Mouse (Mus musculus): Measurements from ENCODE around the gene Tex2.
"Not testable (repeated sequence)": the region's sequence is repeated elsewhere in the genome, so short reads cannot be mapped to it uniquely, and the experiment has no call there.

Tex2 gene

DNA sequence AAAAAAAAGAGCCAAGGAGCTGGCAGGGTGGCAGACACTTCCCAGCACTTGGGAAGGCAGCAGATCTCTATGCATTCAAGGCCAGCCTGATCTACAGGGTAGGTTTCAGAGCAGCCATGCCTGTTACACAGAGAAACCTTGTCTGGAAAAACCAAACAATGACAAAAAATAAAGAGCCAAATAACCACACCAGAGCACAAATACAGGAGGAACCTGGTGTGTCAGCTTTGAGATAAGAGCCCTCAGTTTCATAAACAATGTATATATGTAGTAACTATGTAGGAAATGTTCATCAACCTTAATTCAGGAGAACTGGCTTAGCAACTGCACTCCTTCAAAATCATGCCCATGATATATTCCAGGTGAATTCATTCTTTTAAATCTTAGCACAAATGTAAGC is 109.1 kb downstream of the Tex2 start:
- DNase-seq (ENCODE audit: low spot score), result no peak

- no peak for DNase-seq (ENCODE audit: low spot score)
These were observed 109.9 kb downstream of the Tex2 start for GRCm38 (mm10) chr11:106503425-106503717.

- DNase-seq (ENCODE audit: low spot score), result no peak
These were observed 110.4 kb downstream of the Tex2 start for GRCm38 (mm10) chr11:106502631-106503424.

GRCm38 (mm10) chr11:106502159-106502505 is 111.1 kb downstream of the Tex2 start:
- DNase-seq (ENCODE audit: low spot score), result no peak

DNA sequence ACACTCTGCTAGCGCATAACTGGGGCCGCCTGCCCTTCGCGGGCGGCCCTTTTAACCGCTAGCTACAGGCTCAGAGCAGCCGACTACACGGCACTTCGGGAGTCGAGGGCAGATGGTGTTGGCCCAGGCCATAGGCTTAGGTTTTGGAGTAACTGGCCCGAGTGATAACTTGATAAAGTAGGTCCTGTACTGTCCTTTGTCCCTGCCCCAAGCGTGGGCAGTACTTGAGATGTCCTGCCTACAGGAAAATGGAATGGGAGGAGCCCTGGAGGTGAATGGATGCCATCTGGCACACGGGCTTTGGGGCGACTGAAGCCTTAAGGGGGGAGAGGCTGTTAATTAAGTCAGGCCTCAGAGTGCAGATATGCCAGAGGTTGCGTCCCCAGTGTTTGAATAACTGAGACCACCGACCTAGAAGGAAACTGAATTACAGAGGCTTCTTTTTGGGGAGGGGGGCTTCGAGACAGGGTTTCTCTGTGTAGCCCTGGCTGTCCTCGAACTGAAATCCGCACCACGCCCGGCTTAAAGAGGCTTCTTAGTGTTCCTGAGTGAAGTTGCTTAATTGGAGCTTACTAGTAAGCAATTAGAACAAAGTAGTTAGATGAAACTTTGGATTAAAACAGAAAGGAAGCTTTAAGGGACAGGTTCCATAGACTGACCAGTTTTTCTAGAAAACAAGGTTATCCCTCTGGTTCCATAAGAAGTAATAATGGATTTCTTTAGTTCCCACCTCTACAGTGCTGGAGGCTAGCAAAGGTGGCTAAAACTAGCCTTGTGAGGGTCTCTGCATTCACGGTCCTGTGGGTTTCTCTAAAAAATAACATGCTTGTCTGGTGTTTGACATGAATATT is 111.7 kb downstream of the Tex2 start:
- DNase-seq (ENCODE audit: low spot score), result peak; percentile 57

- DNase-seq (ENCODE audit: low spot score), result peak; percentile 76
These were observed 112.6 kb downstream of the Tex2 start for GRCm38 (mm10) chr11:106500393-106501307.

DNA sequence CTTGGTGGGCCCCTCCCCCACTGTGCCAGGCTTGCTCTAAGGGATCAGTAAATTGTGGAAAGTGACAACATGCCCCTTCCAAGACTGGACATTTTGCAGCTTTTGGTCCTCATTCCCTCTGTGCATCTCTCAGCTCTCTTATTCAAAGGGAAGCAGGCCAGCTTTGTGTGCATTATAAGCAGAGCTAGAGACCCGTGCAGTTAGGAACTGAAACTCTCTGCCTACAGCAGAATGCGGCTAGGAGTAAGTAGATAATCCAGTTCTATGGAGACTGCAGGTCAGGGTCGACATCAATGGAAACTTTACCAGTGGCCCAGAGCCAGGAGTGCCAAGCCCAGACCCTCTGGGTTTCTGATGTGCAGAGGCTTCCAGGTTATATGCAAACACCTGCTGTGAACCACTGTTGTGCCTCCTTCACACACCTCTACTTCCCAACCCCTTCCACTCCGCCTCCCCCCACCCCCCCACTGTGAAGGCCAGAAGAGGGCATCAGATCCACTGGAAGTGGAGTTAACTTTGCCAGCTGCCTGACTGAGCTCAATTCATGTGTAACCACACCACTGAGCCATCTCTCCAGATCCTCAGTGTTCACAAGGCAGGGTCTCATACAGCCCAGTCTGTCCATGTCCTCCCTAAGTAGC is 114.4 kb downstream of the Tex2 start:
- no peak for DNase-seq (ENCODE audit: low spot score)

DNA sequence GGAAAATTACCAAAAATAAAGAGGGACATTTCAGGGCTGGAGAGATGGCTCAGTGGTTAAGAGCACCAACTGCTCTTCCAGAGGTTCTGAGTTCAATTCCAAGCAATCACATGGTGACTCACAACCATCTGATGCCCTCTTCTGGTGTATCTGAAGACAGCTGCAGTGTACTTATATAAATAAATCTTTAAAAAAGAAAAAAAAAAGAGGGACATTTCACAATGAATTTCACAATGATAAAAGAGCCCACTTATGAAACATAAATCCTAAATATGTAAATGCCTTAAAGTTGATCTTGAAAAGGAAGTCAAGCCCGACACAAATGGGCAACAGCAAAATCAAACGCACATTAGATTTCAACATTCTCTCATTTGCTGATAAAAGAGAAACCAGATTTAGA is 115.3 kb downstream of the Tex2 start:
- no peak for DNase-seq (ENCODE audit: low spot score)

DNA sequence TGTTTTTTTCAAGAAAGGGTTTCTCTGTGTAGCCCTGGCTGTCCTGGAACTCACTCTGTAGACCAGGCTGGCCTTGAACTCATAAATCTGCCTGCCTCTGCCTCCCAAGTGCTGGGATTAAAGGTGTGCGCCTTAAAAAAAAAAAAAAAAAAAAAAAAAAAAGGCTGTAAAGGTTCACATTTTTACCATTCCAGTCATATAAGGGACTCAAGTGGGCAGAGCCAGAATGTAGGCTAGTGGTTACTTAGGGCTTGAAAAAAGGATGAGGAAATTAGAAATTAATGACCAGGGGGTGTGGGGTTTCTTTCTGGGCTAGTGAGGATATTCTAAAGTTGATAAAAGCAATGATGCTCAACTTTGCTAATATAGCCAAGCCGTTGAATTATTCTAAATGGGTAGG is 116.2 kb downstream of the Tex2 start:
- DNase-seq (ENCODE audit: low spot score), result not testable (repeated sequence)

DNA sequence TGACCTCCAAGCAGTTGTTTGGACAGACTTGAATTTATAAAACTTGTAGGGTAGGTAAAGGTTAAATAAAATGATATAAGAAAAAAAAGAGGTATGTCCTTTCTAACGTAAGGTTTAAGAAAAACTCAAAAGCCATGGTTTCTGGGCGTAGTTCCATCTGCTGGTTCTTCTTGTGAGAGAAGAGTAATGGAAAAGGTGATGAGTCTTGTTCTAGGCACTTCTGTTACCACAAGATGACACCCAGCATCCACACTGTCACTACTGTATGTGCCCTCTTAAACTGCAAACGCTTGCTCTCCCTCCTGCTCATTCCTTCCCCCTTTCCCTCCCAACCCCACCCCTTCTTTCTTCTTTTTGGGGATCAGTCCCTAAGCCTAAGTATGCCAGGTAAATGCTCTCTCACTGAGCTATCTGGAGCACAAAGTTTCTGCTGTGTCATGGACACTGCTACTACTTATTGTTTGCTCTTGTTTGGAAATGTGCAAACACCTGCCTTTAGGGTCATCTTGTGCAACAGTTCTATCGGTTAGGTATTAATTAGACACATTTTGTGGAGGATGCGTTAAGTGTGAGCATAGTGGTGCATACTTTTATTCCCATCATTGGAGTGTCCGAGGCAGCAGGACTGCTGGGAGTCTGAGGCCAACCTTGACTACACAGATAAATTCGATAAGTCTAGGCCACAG is 120.1 kb downstream of the Tex2 start:
- DNase-seq (ENCODE audit: low spot score), result no peak

- peak; percentile 16 for DNase-seq (ENCODE audit: low spot score)
These were observed 121.8 kb downstream of the Tex2 start for GRCm38 (mm10) chr11:106491393-106491792.

- not testable (repeated sequence) for DNase-seq (ENCODE audit: low spot score)
These were observed 122.6 kb downstream of the Tex2 start for GRCm38 (mm10) chr11:106490600-106490999.

DNA sequence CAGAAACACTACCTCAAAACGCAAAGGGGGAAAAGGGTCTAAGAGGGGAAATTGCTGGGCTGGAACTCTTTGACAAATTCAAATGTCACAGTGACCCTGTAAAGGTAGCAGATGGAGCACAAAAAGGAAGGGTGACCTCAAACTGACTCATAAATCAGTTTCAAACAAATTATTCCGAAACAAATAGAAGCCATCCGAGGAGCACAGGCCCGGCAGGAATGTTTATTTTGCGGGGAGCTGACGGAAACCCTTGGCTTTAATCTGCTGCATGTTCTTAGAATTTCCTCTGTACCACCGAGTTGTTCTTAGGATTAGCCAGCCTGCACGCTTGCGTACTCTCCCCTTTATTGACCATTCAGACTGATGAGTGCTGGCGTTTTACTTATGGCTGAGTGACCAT is 123.2 kb downstream of the Tex2 start:
- DNase-seq (ENCODE audit: low spot score), result no peak

GRCm38 (mm10) chr11:106489036-106489693 is 124.1 kb downstream of the Tex2 start:
- DNase-seq (ENCODE audit: low spot score), result no peak

DNA sequence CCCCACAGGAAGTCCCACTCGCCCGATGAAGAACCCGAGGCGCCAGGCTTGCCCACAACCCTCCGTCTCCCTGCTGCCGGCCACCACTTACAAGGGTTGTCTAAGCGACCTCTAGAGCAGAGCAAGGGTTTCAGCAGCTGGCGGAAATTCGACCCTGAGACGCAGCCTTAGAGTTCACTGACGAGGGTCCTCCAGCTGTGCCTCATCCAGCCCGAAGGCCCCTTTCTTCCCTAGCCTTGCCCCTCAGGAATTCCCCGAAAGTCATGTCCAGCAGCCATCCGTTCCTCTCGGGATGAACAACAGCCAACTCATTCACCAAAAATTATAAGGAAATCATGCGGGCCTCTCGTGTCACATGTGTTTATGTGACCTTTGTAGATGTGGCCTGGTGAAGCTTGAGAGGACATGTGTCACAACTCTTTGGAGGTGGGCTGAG is 125.1 kb downstream of the Tex2 start:
- no peak for DNase-seq (ENCODE audit: low spot score)

DNA sequence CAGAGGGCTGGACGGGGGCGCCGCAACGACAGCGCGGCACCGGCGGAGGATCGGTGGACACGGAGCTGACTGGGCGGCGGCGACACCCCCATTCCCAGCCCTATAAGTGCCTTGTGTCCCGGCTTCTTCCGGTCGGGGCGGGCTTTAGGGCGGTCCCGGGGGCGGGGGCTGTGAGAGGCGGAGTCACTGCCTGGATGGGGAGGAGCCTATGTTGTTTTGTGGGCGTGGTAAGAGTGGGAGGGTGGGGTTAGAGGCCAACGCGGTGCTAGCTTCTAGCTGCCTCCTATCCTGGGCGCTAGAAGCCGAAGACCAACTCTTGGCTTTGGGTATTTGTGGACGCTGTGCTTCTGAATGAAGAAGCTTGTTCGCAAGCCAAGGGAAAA is 125.5 kb downstream of the Tex2 start, which contains the start of gene Ern1:
Gene Ern1, minus strand, starts transcription at position 120 of the 383 bp plus-strand sequence.
- peak; percentile 95 for DNase-seq (ENCODE audit: low spot score)

DNA sequence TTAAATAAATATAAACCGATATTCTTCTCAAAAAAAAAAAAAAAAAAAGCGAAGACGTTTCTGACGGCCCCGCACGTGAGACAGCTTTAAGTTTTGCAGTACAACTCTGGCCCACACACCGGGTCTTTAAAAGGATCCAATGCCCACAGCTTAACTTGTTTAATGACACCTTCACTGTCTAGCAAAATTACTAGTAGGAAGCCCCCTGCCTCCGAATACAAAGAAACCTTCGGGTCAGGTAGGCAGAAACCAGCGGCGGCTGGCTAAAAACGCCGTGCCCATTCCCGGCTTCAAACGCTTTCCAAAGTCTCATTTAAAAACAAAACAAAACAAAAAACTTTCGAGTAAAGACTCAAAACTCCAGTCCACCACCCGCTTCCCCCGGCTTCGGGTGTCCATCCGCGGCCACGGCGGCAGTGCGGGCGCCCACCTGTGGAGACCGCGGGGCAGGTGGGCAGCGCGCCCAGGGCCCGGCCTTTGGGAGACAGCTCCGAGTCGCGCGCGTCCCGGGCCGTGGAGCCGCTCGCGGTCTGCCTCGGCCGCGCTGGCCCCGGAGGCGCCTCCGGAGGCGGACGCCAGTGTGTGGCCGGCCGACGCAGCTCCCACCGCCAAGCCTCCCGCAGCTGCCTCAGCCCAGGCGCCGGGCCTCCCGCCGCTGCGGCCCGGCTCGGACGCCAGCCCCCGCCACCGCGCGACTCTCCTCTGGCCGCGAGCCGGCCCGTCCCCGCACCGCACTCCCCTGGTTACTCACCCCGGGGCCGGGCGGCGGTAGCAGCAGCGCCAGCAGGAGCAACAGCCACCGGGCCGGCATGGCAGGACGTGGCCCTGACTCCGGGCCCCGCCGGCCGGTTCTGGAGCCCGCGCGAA is 126.1 kb downstream of the Tex2 start:
- DNase-seq (ENCODE audit: low spot score), result peak; percentile 55

- DNase-seq (ENCODE audit: low spot score), result no peak
These were observed 127.0 kb downstream of the Tex2 start for GRCm38 (mm10) chr11:106486042-106486865.

- no peak for DNase-seq (ENCODE audit: low spot score)
These were observed 127.6 kb downstream of the Tex2 start for GRCm38 (mm10) chr11:106485611-106486010.

Data from urinary bladder, postnatal 25 days (tissue).